Mouse (Mus musculus) midbrain, embryonic 14.5 days (tissue): ENCODE measurements around the gene Cdv3. TPM values are rescaled to one million over a fixed set of nuclear protein-coding genes. Genes with fewer than 3 reads are reported as not detected.

Source experiments
- ATAC-seq: fragments of 200-750 bp; cut with Nextera tagmentation; 2 replicates; pipeline ENCODE4 v1.8.0; 2017; ENCODE audit warnings: moderate number of reproducible peaks, moderate library complexity; ENCODE audit not compliant: low FRiP score, low TSS enrichment
- DNase-seq: peaks from one replicate; pipeline ENCODE4 v3.0.0-alpha.2; 2015
- H3K27ac ChIP-seq: fragments of 300-500 bp; sonication (generic); replicated peaks from 2 replicates; pipeline ENCODE4 v1.5.1; 2014; ENCODE audit warnings: mild to moderate bottlenecking, low read depth, low read length, moderate library complexity
- H3K27me3 ChIP-seq: fragments of 300-500 bp; sonication (generic); 2 replicates; pipeline ENCODE4 v1.6.1; 2014; ENCODE audit warnings: low read length, control low read depth, mixed read lengths; ENCODE audit not compliant: control insufficient read depth, insufficient read depth
- H3K36me3 ChIP-seq: fragments of 300-500 bp; sonication (generic); 2 replicates; pipeline ENCODE4 v1.6.1; 2014; ENCODE audit warnings: low read length, control low read depth; ENCODE audit not compliant: control insufficient read depth, insufficient read depth
- H3K4me1 ChIP-seq: fragments of 300-500 bp; sonication (generic); 2 replicates; pipeline ENCODE4 v1.6.1; 2014; ENCODE audit warnings: mild to moderate bottlenecking, antibody characterized with exemption, low read length, control low read depth; ENCODE audit not compliant: control insufficient read depth, insufficient read depth
- H3K4me2 ChIP-seq: fragments of 300-500 bp; sonication (generic); 2 replicates; pipeline ENCODE4 v1.6.1; 2014; ENCODE audit warnings: mild to moderate bottlenecking, low read length, moderate library complexity
- H3K4me3 ChIP-seq: fragments of 300-500 bp; sonication (generic); replicated peaks from 2 replicates; pipeline ENCODE4 v1.5.1; 2014; ENCODE audit warnings: low read depth, low read length
- H3K9ac ChIP-seq: fragments of 300-500 bp; sonication (generic); replicated peaks from 2 replicates; pipeline ENCODE4 v1.6.1; 2014; ENCODE audit warnings: mild to moderate bottlenecking, low read length, moderate library complexity
- H3K9me3 ChIP-seq: fragments of 300-500 bp; sonication (generic); 2 replicates; pipeline ENCODE4 v1.6.1; 2016; ENCODE audit warnings: low read length, control low read depth, mixed read lengths; ENCODE audit not compliant: control insufficient read depth
- WGBS: fragments of 180-500 bp; shearing (Covaris S2); extraction: QIAGEN DNeasy Blood & Tissue Kit; methylation state at CpG from one replicate; pipeline ENCODE4 v1.1.7; 2014; 5-methylcytosine and 5-hydroxymethylcytosine counted together
- polyA plus RNA-seq: library from polyadenylated mRNA; unstranded; fragments of >200 nt; fragmentation: Nextera tagmentation; extraction: Ambion mirVana; gene quantifications from 2 replicates; pipeline ENCODE4 v1.2.1, GENCODE M21; 2014

Gene Cdv3
- polyA plus RNA-seq, 1 experiment from 2014 or later, result 62.0 TPM

DNA sequence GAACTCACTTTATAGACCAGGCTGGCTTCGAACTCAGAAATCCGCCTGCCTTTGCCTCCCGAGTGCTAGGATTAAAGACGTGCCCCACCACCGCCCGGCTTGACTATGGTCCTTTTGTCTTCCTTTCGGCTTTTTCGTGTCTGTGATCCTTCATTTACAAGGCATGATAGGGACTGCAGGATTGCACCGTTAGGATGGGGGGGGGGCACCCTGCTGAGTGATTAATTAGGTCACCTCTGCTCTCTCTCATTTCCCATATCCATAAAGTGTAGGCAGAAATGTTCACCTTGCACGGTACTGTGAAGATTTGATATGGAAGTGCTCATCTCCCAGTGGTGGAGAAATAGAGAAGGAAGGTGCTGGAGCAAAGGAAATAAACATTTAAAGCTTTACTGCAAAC, 13.0 kb upstream of the Cdv3 start:
- no peak overlapping the region for H3K9ac ChIP-seq
- no peaks in the 10 kb centered on the region for H3K36me3 ChIP-seq
- no peaks in the 10 kb centered on the region for H3K27me3 ChIP-seq
- WGBS, result 46% methylated on average over 10 of the region's 10 CpGs
- H3K27ac ChIP-seq, result no peak overlapping the region
- DNase-seq (no peak), ATAC-seq (no peak)
- H3K9me3 ChIP-seq, result no peaks in the 10 kb centered on the region
- no peak overlapping the region for H3K4me2 ChIP-seq
- no peak overlapping the region for H3K4me3 ChIP-seq
- no peaks in the 10 kb centered on the region for H3K4me1 ChIP-seq

DNA sequence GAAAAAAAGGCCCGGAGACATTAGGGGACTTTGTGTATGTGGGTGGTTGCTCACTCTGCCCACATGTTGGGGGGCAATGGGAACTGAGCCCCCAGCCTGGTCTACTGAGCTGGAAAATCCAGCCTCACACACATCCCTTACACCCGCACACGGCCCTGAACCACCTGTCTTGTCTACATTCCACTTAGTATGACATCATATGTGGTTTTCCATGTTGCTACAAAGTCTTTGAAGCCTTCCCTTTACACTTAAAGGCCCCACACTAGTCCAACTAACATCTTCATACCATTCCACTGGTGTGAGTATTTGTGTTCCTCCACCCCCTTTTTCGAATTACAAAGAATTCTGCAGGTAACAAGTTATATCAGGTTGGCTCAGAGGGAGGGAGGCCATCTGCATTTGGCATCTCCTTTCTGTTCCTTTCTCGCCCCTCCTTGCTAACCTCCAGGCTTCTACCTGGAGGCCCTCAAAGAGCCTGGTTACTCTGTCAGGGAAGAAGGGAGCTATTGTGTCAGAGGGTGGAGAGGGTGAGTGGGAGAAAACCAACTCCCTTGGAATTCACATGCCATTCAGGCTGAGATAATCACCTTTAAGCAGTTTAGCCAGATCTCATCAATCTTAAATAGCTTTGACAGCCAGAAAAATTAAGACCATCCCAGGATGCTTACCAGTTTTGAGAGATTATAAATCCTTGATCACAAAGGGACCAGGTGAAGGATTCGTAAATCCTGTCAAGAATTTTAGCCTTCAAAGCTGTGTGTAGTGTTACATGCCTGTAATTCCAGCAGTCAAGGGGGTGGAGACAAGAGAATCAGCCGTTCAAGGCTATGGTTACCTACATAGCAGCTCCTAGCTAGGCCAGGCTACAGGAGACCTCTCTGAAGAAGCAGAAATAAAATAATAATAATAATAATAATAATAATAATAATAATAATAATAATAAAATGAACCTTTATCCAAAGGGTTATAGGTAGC, 11.0 kb upstream of the Cdv3 start:
- H3K4me2 ChIP-seq, result no peak overlapping the region
- DNase-seq, result no peak
- 56% methylated on average over 7 of the region's 7 CpGs for WGBS
- H3K9me3 ChIP-seq, result no peaks in the 10 kb centered on the region
- no peak overlapping the region for H3K4me3 ChIP-seq
- no peaks in the 10 kb centered on the region for H3K4me1 ChIP-seq
- H3K9ac ChIP-seq, result no peak overlapping the region
- ATAC-seq, result no peak
- H3K36me3 ChIP-seq, result no peaks in the 10 kb centered on the region
- H3K27me3 ChIP-seq, result no peaks in the 10 kb centered on the region
- no peak overlapping the region for H3K27ac ChIP-seq

- DNase-seq (no peak), ATAC-seq (no peak)
- Histone ChIP-seq H3K27me3 (no peaks in the 10 kb centered on the region), H3K9ac (no peak overlapping the region), H3K4me1 (no peaks in the 10 kb centered on the region), H3K4me3 (no peak overlapping the region), H3K36me3 (no peaks in the 10 kb centered on the region), H3K27ac (no peak overlapping the region), H3K4me2 (no peak overlapping the region), H3K9me3 (no peaks in the 10 kb centered on the region)
- WGBS, result 65% methylated on average over 5 of the region's 5 CpGs
Measured at GRCm38 (mm10) chr9:103372271-103373010, 6.8 kb upstream of the Cdv3 start.

GRCm38 (mm10) chr9:103369951-103370350, 4.3 kb upstream of the Cdv3 start:
- Histone ChIP-seq H3K4me3 (no peak overlapping the region), H3K4me1 (peaks cover 7% of the 10 kb centered on the region), H3K27ac (no peak overlapping the region), H3K27me3 (no peaks in the 10 kb centered on the region), H3K4me2 (no peak overlapping the region), H3K9ac (no peak overlapping the region), H3K9me3 (no peaks in the 10 kb centered on the region), H3K36me3 (no peaks in the 10 kb centered on the region)
- ATAC-seq (no peak), DNase-seq (no peak)
- 54% methylated on average over 4 of the region's 4 CpGs for WGBS

DNA sequence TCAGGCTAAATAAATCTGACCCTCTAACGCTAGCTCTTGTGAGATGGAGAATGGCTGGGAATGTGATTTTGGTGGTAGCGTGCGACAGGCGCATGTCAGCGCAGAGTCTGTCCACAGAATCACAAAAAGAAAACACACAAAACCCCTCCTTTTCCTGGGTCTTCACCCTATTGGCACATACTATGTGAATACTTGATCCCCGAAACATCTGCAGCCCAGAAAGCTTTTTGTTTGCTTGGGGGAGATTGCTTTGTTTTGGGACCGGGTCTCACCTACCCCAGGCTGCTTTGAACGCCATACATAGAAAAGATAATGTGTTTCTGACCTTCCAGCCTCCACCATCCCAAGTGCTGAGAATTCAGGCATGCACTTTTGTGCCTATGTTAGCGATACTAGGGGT, 716 bp upstream of the Cdv3 start:
- Histone ChIP-seq H3K27ac (peak overlapping the region; percentile 70), H3K4me2 (peak overlapping the region; percentile 63), H3K9ac (no peak overlapping the region; the same call in 1 of the 2 replicates), H3K9me3 (no peaks in the 10 kb centered on the region), H3K27me3 (no peaks in the 10 kb centered on the region), H3K4me1 (peaks cover 17% of the 10 kb centered on the region), H3K4me3 (peak overlapping the region; percentile 31), H3K36me3 (0 out of 2 replicates have a peak, but pooled peaks cover 3% of the 10 kb centered on the region)
- ATAC-seq (no peak), DNase-seq (no peak)
- 60% methylated on average over 9 of the region's 9 CpGs for WGBS

- 0 out of 2 replicates have a peak, but pooled peaks cover 3% of the 10 kb centered on the region for H3K36me3 ChIP-seq
- peak; percentile 19 for ATAC-seq
- WGBS, result 4% methylated on average over 85 of the region's 94 CpGs
Measured at GRCm38 (mm10) chr9:103364601-103365289, 895 bp downstream of the Cdv3 start.

DNA sequence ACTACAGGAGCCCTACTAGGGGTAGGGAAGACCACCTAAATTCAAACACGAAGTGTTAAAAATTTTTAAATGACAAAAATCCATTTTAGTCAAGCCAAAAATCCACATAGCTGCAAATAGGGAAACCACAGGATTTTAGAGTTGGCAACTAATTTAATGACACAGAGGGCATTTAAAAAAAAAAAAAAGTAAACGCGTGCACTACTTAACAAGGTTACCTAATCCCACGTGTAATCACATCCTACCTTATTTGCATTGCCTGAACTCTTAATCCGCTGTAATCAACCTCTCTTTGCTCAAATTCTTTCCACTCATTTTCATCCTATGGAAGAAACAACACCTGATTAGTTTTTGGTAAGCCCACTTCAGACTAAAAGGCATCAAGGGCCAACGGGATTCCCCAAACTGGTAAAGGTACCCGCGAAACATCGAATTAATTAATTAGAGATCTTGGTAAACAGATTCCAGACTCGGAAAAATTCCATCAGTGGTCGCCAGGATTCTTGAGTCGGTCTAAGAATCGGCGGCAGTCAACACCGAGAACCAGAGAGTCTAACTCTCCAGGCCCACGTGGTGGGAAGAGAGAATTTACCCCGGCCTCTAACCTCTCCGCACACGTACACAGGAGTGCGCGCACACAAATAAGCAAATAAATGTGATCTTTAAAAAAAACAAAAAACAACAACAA, 1.8 kb downstream of the Cdv3 start:
- peak overlapping the region; percentile 83 for H3K9ac ChIP-seq
- peak overlapping the region; percentile 88 for H3K4me3 ChIP-seq
- DNase-seq, result peak; percentile 63
- WGBS, result 2% methylated on average over 21 of the region's 21 CpGs
- no peak for ATAC-seq
- peaks cover 17% of the 10 kb centered on the region for H3K4me1 ChIP-seq
- no peaks in the 10 kb centered on the region for H3K27me3 ChIP-seq
- H3K36me3 ChIP-seq, result peaks cover 10% of the 10 kb centered on the region
- H3K27ac ChIP-seq, result no peak overlapping the region
- peak overlapping the region; percentile 87 for H3K4me2 ChIP-seq
- H3K9me3 ChIP-seq, result no peaks in the 10 kb centered on the region

More at GRCm38 (mm10) chr9:103364601-103365289, 895 bp downstream of the Cdv3 start:
- Histone ChIP-seq H3K27ac (peak overlapping the region; percentile 95), H3K27me3 (no peaks in the 10 kb centered on the region), H3K4me3 (peak overlapping the region; percentile 88), H3K9ac (peak overlapping the region; percentile 83), H3K9me3 (no peaks in the 10 kb centered on the region), H3K4me2 (peak overlapping the region; percentile 87), H3K4me1 (peaks cover 17% of the 10 kb centered on the region)
- DNase-seq, result peak; percentile 74

- no peaks in the 10 kb centered on the region for H3K9me3 ChIP-seq
- H3K9ac ChIP-seq, result no peak overlapping the region
- peaks cover 17% of the 10 kb centered on the region for H3K36me3 ChIP-seq
- H3K4me1 ChIP-seq, result peaks cover 17% of the 10 kb centered on the region
- H3K27ac ChIP-seq, result no peak overlapping the region
- ATAC-seq, result no peak
- 74% methylated on average over 6 of the region's 6 CpGs for WGBS
- peak overlapping the region; percentile 87 for H3K4me2 ChIP-seq
- H3K4me3 ChIP-seq, result peak overlapping the region; percentile 88
- H3K27me3 ChIP-seq, result no peaks in the 10 kb centered on the region
- no peak for DNase-seq
Measured at GRCm38 (mm10) chr9:103363088-103363487, 2.6 kb downstream of the Cdv3 start.
